Mouse (Mus musculus) olfactory bulb, adult 2 months (tissue): ENCODE measurements around the gene Nanp.

Experiments used
- CTCF ChIP-seq: fragments of 200-500 bp; IDR thresholded peaks from 2 replicates; pipeline ENCODE4 v1.5.1; 2012; ENCODE audit warnings: low read depth, mild to moderate bottlenecking, low read length, moderate library complexity; ENCODE audit not compliant: insufficient read depth
- POLR2A ChIP-seq: fragments of 200-500 bp; IDR thresholded peaks from 2 replicates; pipeline ENCODE4 v1.6.1; 2012; ENCODE audit warnings: mild to moderate bottlenecking, low read depth, low read length, moderate library complexity; ENCODE audit not compliant: insufficient read depth

DNA sequence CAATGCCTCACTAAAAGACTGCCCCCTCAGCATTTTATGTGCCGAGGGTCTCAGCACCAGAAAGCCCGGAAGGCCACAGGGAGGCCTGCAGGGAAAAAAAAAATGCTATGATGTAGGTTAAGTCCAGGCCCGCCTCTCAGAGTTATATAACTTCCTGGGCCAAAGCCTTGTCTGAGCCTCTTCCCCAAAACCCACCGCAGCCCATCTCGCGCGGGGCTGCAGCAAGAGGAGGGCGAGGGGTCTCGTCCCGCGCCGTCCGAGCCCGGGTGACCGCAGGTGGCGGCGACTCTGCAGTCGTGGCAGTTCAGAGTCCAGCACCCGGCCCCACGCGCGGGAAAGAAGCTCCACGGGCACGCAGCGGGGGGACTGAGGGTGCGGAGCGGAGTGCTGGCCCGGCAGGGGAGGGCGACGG lies 381 bp downstream of the Nanp start:
- TF ChIP-seq CTCF (no peak), POLR2A (no peak)
